Mouse (Mus musculus): ENCODE results near the gene Zfhx2. TPM values are rescaled to one million over a fixed set of nuclear protein-coding genes. Genes with fewer than 3 reads are reported as not detected.
A peak's percentile ranks its signal among the peaks of the same experiment; 100 is the strongest.

The Zfhx2 gene
- polyA plus RNA-seq, 1 experiment from 2014 or later = 1.0 TPM

DNA sequence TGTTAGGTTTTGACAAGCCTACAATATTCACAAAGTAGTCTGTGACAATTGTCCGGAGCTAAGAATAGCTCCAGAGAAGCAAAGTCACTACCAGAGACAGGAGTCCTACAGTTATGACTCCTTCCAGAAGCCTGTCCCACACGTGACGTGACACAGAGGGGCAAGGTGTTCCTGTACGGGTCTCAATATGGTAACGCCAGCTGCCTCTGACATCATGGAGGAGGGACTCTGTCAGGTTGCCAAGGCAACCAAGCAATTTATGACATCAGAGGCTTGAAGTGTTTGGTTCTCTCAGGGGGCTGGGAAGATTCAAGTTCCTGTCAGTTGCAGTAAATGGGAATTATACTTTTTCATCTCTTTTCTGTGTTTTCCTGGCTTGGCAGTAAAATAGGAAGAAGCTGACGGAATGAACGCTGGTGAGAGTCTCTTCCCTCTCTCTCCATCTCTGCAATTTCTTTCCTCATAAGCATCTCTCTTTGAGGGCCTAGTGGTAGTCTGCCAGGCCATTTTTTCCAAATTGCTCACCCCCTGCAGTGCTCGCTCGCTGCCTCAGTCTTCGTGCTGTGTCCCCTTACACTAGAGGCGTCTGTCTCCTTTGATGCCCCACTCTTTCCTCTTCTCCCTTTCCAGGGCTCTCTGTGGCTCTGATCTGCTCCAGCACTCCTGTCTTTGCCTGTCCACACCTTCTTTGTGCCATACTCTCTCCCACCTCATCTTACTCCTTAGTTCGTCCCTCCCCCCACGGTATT is 2.8 kb downstream of the Zfhx2 start:
- TF ChIP-seq EP300 (optimal IDR thresholded peaks at IDR 0.05) = no peak
- no peak for TF ChIP-seq CTCF (IDR thresholded peaks at IDR 0.05; ENCODE audit: low read depth)
- no peaks in the 10 kb centered on the region for H3K9me3 ChIP-seq (ENCODE audit: control insufficient read depth, low read length)
- no peaks in the 10 kb centered on the region for H3K4me1 ChIP-seq (replicated peaks; ENCODE audit: control insufficient read depth, insufficient read depth)
- no peak for DNase-seq (ENCODE audit: low spot score)
- no peak overlapping the region for H3K4me2 ChIP-seq (replicated peaks; ENCODE audit: low read depth)
- no peak overlapping the region for H3K4me3 ChIP-seq (ENCODE audit: low read depth, low read length)
- no peak for ATAC-seq (ENCODE audit: low FRiP score, low TSS enrichment)
- 69% methylated on average over 13 of the region's 13 CpGs for WGBS
- H3K9ac ChIP-seq (ENCODE audit: low read length) = no peak overlapping the region
- no peaks in the 10 kb centered on the region for H3K36me3 ChIP-seq (ENCODE audit: control insufficient read depth, insufficient read depth, low read length)
- H3K27me3 ChIP-seq (ENCODE audit: control insufficient read depth, insufficient read depth, low read length) = no peaks in the 10 kb centered on the region
- no peak overlapping the region for H3K27ac ChIP-seq (replicated peaks)

DNA sequence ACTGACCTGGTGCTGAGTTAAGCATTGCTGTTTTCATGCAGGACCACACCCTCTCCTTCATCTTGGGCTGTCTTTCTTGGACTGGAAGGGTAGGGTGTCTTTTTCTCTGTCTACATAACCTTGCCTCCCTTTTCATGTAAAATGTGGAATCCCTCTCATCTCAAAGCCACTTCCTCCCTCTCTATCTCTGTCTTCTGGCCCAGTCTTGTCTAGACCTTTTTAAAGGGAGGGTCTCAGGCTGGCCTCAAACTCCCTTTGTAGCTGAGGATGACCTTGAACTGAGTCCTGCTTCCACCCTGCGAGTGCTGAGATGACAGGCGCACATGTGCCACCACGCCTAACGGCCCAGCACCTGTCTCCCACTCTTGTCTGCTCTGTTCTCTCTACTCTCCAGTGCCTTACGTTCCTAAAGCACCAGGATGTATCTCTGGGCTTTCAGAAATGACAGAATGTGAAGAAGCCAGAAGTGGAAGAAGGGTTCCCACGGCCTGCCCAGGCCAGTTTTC is 6.1 kb downstream of the Zfhx2 start:
- Histone ChIP-seq H3K4me2 (replicated peaks; ENCODE audit: low read depth) (no peak overlapping the region), H3K4me3 (ENCODE audit: low read depth, low read length) (no peak overlapping the region), H3K9me3 (ENCODE audit: control insufficient read depth, low read length) (no peaks in the 10 kb centered on the region), H3K4me1 (replicated peaks; ENCODE audit: control insufficient read depth, insufficient read depth) (no peaks in the 10 kb centered on the region), H3K27ac (replicated peaks) (no peak overlapping the region), H3K27me3 (ENCODE audit: control insufficient read depth, insufficient read depth, low read length) (no peaks in the 10 kb centered on the region), H3K9ac (ENCODE audit: low read length) (no peak overlapping the region), H3K36me3 (ENCODE audit: control insufficient read depth, insufficient read depth, low read length) (no peaks in the 10 kb centered on the region)
- DNase-seq (ENCODE audit: low spot score) = no peak
- TF ChIP-seq CTCF (IDR thresholded peaks at IDR 0.05; ENCODE audit: low read depth) (no peak), EP300 (optimal IDR thresholded peaks at IDR 0.05) (no peak)
- ATAC-seq (ENCODE audit: low FRiP score, low TSS enrichment) = no peak
- 88% methylated on average over 6 of the region's 6 CpGs for WGBS

DNA sequence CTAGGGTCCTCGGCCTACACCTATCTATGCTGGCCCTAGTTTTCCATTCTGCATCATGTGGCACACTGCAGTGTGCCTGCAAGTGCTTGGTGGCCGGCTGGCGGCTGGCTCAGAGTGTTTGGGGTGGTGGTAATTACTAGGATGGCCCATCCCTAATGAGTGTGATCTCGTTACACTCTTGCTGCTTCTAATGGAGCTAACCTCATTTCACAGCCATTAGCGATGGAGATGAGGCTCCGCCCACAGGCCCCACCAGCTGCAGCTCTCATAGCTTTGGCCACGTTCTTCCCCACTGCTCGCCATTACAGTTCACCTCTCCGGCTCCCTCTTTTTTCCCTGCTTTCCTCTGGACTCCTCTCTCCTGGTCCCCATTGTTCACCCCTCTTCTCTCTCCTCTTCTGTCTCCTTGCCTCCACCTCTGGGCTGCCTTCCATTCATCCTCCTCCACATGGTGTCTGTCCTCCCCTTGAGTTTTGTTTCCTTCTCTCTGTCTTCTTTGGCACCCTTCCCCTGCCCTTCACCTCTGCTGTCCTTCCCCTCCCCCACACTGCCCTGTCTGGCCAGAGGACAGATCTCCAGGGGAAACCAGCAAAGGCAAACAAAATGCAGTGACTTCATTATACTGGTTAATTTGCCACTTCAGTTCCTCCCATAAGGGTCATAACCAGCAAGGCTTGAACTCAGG is 6.7 kb downstream of the Zfhx2 start:
- no peak for ATAC-seq (ENCODE audit: low FRiP score, low TSS enrichment)
- no peaks in the 10 kb centered on the region for H3K27me3 ChIP-seq (ENCODE audit: control insufficient read depth, insufficient read depth, low read length)
- no peaks in the 10 kb centered on the region for H3K4me1 ChIP-seq (replicated peaks; ENCODE audit: control insufficient read depth, insufficient read depth)
- no peak for TF ChIP-seq EP300 (optimal IDR thresholded peaks at IDR 0.05)
- no peak for TF ChIP-seq CTCF (IDR thresholded peaks at IDR 0.05; ENCODE audit: low read depth)
- no peak overlapping the region for H3K4me3 ChIP-seq (ENCODE audit: low read depth, low read length)
- no peak for DNase-seq (ENCODE audit: low spot score)
- 66% methylated on average over 9 of the region's 9 CpGs for WGBS
- H3K9ac ChIP-seq (ENCODE audit: low read length) = no peak overlapping the region
- H3K27ac ChIP-seq (replicated peaks) = no peak overlapping the region
- no peaks in the 10 kb centered on the region for H3K36me3 ChIP-seq (ENCODE audit: control insufficient read depth, insufficient read depth, low read length)
- H3K4me2 ChIP-seq (replicated peaks; ENCODE audit: low read depth) = no peak overlapping the region
- H3K9me3 ChIP-seq (ENCODE audit: control insufficient read depth, low read length) = no peaks in the 10 kb centered on the region

DNA sequence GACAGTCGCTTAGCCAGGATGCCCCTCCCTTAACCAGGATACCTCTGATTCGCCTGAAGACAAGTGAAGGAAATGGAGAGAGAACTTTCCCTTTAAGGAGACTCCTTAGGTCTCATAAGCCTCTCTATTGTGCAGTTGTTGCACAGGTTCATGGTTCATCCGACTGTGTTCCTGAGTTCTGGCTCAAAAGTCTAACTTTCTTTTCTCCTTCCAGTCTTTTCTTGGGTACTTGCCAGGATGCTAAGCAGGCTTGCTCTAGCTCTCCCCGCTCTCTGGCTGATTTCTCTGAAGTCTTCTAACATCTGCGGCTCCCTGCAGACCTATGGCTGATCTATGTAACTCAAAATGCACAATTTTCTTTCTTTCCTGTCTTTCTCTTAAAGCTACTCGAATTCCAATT is 8.6 kb downstream of the Zfhx2 start:
- Histone ChIP-seq H3K27ac (replicated peaks) (no peak overlapping the region), H3K4me1 (replicated peaks; ENCODE audit: control insufficient read depth, insufficient read depth) (no peaks in the 10 kb centered on the region), H3K9me3 (ENCODE audit: control insufficient read depth, low read length) (no peaks in the 10 kb centered on the region), H3K4me2 (replicated peaks; ENCODE audit: low read depth) (no peak overlapping the region), H3K9ac (ENCODE audit: low read length) (0 out of 2 replicates have a peak overlapping the region, but pooled peaks have one; percentile 14), H3K4me3 (ENCODE audit: low read depth, low read length) (no peak overlapping the region), H3K36me3 (ENCODE audit: control insufficient read depth, insufficient read depth, low read length) (no peaks in the 10 kb centered on the region), H3K27me3 (ENCODE audit: control insufficient read depth, insufficient read depth, low read length) (no peaks in the 10 kb centered on the region)
- no peak for DNase-seq (ENCODE audit: low spot score)
- ATAC-seq (ENCODE audit: low FRiP score, low TSS enrichment) = no peak
- TF ChIP-seq EP300 (optimal IDR thresholded peaks at IDR 0.05) (no peak), CTCF (IDR thresholded peaks at IDR 0.05; ENCODE audit: low read depth) (no peak)
- WGBS = 45% methylated on average over 6 of the region's 6 CpGs

DNA sequence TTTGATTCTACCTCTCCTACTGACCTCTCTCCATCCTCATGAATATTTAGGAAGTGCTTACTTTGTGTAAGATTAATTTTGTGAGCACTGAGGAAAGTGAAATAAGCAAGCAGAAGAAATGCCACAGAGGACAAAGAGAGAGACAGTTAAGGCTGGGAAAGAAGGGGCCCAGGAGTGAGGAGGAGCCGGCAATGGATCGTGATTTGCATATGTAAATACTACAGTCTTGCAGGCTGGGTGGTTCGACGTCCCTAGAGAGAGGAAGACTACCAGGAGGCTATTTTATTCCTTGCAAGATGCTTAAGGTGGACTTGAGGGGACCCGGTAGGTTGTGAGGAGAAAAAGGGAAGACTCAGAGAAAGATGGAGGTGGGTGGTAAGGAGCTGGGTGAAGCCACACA is 11.0 kb downstream of the Zfhx2 start:
- H3K27ac ChIP-seq (replicated peaks) = no peak overlapping the region
- H3K4me2 ChIP-seq (replicated peaks; ENCODE audit: low read depth) = no peak overlapping the region
- TF ChIP-seq EP300 (optimal IDR thresholded peaks at IDR 0.05) (no peak), CTCF (IDR thresholded peaks at IDR 0.05; ENCODE audit: low read depth) (no peak)
- H3K9me3 ChIP-seq (ENCODE audit: control insufficient read depth, low read length) = no peaks in the 10 kb centered on the region
- DNase-seq (ENCODE audit: low spot score) = no peak
- no peaks in the 10 kb centered on the region for H3K27me3 ChIP-seq (ENCODE audit: control insufficient read depth, insufficient read depth, low read length)
- no peaks in the 10 kb centered on the region for H3K36me3 ChIP-seq (ENCODE audit: control insufficient read depth, insufficient read depth, low read length)
- no peak for ATAC-seq (ENCODE audit: low FRiP score, low TSS enrichment)
- WGBS = 41% methylated on average over 5 of the region's 5 CpGs
- H3K4me1 ChIP-seq (replicated peaks; ENCODE audit: control insufficient read depth, insufficient read depth) = no peaks in the 10 kb centered on the region
- H3K4me3 ChIP-seq (ENCODE audit: low read depth, low read length) = no peak overlapping the region
- H3K9ac ChIP-seq (ENCODE audit: low read length) = no peak overlapping the region
